Mouse (Mus musculus) testis, postnatal 14 days (tissue): ENCODE measurements around the gene Gm49369.
"Not testable (repeated sequence)": the region's sequence is repeated elsewhere in the genome, so short reads cannot be mapped to it uniquely, and the experiment has no call there.

Experiments used
- DNase-seq: peaks from one replicate; pipeline ENCODE4 v3.0.0; 2021; ENCODE audit warnings: low spot score

Gm49369 gene

GRCm38 (mm10) chr7:142371768-142372661 lies 10.5 kb downstream of the Gm49369 start:
- DNase-seq: no peak

DNA sequence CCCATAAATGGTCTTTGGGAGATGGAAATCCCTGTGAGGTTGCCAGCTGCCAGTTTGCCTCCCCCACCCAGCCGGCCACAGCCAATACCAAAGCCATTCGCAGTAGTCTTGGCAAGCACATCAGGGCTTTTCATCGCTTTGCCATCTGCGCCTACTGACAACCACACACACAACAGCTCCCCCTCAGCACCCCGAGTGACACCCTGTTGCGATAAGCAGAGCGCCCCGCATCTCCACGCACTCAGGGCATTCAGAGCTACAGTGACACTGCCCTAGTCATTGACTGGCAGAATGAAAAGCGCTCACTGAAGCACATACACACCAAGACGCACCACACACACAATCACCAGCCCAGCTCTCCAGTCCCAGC lies 11.1 kb downstream of the Gm49369 start:
- DNase-seq: no peak

- DNase-seq: no peak
These were observed 11.5 kb downstream of the Gm49369 start for GRCm38 (mm10) chr7:142370937-142371336.

DNA sequence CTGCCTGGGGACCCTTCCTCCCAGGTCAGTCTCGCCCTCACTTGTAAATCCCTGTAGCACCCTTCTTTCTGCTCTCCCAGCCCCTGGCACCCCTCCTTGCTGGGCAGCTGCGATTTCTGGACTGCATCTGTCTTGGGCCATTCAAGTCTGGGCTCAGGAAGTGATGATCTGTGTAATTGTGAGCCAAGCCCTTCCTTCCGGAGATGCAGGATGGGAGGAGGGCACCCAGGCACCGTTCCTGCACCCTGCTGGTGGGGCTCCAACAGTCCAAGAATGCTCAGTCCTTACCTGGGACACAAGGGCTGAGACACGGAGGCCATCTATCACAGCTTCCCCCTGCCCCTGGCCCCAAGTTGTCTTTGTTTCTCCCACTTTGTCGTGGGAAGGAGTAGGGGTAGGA lies 12.6 kb downstream of the Gm49369 start:
- DNase-seq: no peak

- no peak for DNase-seq
These were observed 13.6 kb downstream of the Gm49369 start for GRCm38 (mm10) chr7:142368856-142369255.

DNA sequence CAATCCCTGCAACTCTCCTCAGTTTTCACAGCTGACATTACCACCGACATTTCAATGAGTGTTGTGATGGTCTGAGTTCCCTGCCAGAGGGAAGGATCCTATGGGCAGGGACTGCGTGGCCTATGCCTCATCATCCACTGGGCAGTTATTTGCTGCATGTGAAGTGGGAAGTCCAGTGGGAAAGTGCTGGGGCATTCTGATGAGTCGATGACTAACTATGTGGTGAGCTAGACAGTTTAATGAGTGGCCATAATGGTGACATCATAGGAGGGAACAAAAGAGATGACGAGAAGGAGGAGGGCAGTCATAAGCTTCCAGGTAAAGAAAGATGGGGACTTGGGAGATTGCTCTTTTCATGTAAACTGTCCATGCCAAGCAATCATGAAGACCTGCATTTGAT lies 19.4 kb downstream of the Gm49369 start:
- DNase-seq: no peak

GRCm38 (mm10) chr7:142360743-142361142 lies 21.7 kb downstream of the Gm49369 start:
- DNase-seq: no peak

DNA sequence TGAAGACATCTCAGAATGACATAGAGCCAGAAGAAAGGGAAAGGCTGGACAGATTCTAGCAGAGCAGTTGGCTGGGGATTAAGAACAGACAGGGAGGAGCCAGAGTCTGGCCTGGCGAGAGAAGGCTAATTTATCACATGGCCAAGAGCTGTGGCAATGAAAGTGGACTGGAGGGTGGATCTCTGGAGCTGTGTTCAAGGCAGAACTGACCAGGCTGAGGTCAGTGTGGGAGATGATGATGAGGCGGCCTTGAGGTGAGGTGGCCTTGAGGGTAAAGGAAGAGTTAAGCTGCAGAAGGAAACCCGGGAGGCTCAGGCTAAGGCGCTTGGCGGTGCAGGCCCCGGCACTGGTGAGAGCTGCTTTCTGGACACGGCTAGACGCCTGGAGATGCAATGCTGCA lies 23.3 kb downstream of the Gm49369 start:
- no peak for DNase-seq

DNA sequence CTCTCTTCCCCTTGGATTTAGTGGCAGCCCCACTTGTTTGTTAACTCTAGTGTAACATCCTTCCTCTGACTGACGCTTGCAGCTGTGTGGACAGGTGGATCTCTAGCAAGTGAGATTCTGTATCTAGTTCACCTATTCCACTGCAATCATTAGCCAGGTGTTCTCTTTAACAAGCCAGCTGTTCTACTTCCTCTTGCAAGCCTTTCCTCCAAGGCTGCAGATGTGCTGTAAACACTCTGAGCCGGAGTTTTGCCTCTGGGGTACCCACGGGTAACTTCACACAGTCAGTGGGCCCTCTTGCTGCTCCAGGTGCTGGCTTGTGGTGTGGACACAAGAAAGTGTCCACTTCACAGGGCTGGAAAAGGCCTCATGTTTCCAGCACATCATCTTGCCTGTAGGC lies 24.9 kb downstream of the Gm49369 start:
- no peak for DNase-seq

- DNase-seq: no peak
These were observed 27.7 kb downstream of the Gm49369 start for GRCm38 (mm10) chr7:142354661-142355233.

GRCm38 (mm10) chr7:142353854-142354253 lies 28.6 kb downstream of the Gm49369 start:
- DNase-seq: no peak

- DNase-seq: no peak
These were observed 30.9 kb downstream of the Gm49369 start for GRCm38 (mm10) chr7:142351569-142351968.

GRCm38 (mm10) chr7:142349308-142349961 lies 33.0 kb downstream of the Gm49369 start:
- no peak for DNase-seq

DNA sequence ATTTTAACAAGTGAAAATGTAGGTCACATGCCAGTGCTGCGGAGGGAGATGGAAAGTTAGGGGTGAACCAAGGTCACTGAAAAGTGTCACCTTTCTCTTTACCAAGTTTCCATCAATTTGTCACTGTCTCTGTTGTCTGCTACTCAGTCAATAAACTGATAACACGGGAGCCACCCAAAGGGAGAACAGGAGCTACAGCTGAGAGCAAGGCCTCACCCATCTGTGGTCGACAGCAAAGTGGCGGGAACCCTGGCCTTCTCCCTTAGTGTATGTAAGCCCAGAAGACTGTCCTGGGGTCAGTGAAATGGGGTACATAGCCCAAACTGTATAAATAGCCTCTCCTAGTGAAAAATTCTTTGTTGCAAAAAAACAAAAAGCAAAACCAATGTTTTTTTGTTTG lies 34.9 kb downstream of the Gm49369 start:
- DNase-seq: no peak

- no peak for DNase-seq
These were observed 40.2 kb downstream of the Gm49369 start for GRCm38 (mm10) chr7:142342247-142342640.

- no peak for DNase-seq
These were observed 40.8 kb downstream of the Gm49369 start for GRCm38 (mm10) chr7:142341564-142342246.

DNA sequence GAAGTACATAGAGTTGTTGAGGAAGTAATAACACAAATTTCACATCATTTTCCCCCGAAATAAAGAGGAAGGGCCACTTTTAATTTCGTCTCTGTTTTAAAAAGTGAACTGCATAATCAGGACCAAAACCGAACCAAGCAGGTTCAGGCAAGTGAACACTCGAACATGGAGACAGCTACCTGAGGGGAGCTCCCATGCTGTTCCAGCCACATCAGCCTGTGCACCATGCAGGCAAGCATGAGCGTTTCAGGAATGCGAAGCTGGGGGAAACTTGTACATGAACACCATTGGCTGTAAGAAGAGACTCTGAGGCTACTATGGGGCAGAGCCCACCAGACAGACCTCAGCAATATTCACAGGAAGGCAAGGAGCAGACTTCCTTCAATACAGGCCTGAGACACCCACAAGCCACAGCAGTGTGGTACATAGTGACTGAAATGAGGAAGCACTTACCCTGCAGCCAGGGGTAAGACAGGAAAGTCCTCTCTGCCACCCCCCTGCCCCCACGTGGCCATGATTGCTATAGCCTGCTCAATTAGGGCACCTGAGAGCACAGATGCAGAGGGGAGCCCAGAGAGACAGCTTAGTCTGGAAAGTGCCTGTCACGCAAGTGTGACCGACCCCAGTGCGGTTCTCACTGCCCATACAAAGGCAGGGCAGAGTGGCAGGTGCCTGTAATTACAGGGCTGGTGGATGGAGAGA lies 42.0 kb downstream of the Gm49369 start:
- DNase-seq: no peak

DNA sequence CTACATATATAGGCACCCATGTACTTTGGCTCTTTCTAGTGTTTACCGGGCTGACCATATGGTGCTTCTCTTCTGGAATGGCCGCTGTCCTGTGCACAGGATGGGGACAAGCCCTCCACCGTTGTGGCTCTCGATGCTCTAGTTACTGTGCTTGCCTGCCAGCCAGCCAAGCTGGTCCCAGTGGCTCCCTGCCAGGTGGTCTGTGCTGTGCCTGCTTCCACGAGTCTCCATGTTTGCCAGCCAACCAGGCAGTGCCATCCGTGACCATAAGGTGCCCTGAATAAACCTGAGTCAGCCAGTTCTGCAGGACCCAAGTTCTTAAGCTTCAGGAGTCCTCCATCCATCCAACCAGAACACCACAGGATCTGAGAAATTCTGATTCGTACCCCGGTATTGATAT lies 47.3 kb downstream of the Gm49369 start:
- no peak for DNase-seq

DNA sequence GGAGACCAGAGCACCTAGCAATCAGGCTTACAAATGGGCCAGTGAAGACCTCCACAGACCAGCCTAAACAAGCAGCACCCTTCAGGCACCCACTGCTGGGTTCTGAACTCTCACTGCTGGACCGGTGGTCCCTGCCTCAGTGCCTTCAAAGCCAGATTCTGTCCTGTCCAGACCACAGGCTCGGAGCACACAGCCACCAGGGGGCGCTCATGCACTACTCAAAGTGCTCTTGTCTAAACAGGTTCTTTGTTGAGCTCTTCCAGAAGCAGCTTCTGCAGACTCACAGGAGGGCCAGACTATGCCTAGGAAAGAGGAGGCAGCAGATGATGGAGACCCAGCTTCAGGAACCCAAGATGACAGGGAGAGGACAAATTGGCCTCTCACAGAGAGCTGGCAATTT lies 48.2 kb downstream of the Gm49369 start:
- DNase-seq: peak; percentile 66

- not testable (repeated sequence) for DNase-seq
These were observed 49.7 kb downstream of the Gm49369 start for GRCm38 (mm10) chr7:142332741-142333140.

DNA sequence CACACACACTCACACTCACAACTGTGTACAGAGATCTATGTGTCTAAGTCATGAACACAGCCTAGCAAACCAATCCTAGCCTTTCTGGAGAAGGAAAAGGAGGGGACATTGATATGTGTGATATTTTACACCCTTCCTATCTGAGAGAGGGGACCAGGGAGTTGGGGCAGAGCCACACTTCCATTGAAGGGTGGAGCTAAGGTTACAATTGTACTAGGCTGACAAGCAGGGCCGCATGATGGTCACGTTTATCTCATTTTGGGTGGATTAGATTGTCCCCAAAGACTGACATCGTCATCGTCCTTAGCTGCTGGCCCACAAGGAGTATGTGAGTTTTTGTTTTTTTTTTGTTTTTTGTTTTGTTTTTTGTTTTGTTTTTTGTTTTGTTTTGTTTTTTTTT lies 51.2 kb downstream of the Gm49369 start:
- no peak for DNase-seq

- DNase-seq: peak; percentile 33
These were observed 52.2 kb downstream of the Gm49369 start for GRCm38 (mm10) chr7:142330271-142330724.
